Mouse (Mus musculus) mouse embryonic stem cell (cell line): Measurements from ENCODE around the gene Scmh1.

Experiments used
- in situ Hi-C, 2 experiments: fragments of 300-500 bp; cut with MboI; formaldehyde crosslinking; loops; 1 replicate in 1 of 2; 3 replicates in 1 of 2; pipeline ENCODE4 v1.14.3; 2019 to 2020; ENCODE audit warnings: low sequenced_read_pairs in 2 of 2, low pct_unique_long_range_greater_than_20kb in 1 of 2, mixed read lengths in 1 of 2; ENCODE audit not compliant: unreplicated experiment in 1 of 2

The Scmh1 gene

GRCm38 (mm10) chr4:120517335-120517734, 112.3 kb downstream of the Scmh1 start:
- in situ Hi-C loops, result no loop called here

- in situ Hi-C loops, result loop anchor here in 1 of 2 experiments (10.0 kb wide), 1 partner anchor 137 kb away; no protein-coding TSS in a partner anchor
Measured at GRCm38 (mm10) chr4:120521761-120522160, 116.7 kb downstream of the Scmh1 start.

GRCm38 (mm10) chr4:120522351-120522750, 117.3 kb downstream of the Scmh1 start:
- in situ Hi-C loops, result loop anchor here in 1 of 2 experiments (10.0 kb wide), 1 partner anchor 138 kb away; no protein-coding TSS in a partner anchor

GRCm38 (mm10) chr4:120523092-120523491, 118.0 kb downstream of the Scmh1 start:
- in situ Hi-C loops, result loop anchor here in 1 of 2 experiments (10.0 kb wide), 1 partner anchor 138 kb away; no protein-coding TSS in a partner anchor

- in situ Hi-C loops, result loop anchor here in 1 of 2 experiments (10.0 kb wide), 1 partner anchor 143 kb away; no protein-coding TSS in a partner anchor
Measured at GRCm38 (mm10) chr4:120528171-120528570, 123.1 kb downstream of the Scmh1 start.

GRCm38 (mm10) chr4:120531986-120532385, 126.9 kb downstream of the Scmh1 start, which contains the start of gene Slfnl1:
Gene Slfnl1 (plus strand): TSS chr4:120532231.
- in situ Hi-C loops, result no loop called here

- in situ Hi-C loops, result no loop called here
Measured at GRCm38 (mm10) chr4:120538664-120539063, 133.6 kb downstream of the Scmh1 start.

- in situ Hi-C loops, result no loop called here
Measured at GRCm38 (mm10) chr4:120544896-120545295, 139.8 kb downstream of the Scmh1 start.

GRCm38 (mm10) chr4:120556592-120556991, 151.5 kb downstream of the Scmh1 start:
- in situ Hi-C loops, result no loop called here

GRCm38 (mm10) chr4:120565726-120566125, 160.6 kb downstream of the Scmh1 start:
- in situ Hi-C loops, result no loop called here

- in situ Hi-C loops, result no loop called here
Measured at GRCm38 (mm10) chr4:120568005-120568404, 162.9 kb downstream of the Scmh1 start.

GRCm38 (mm10) chr4:120569025-120569424, 163.9 kb downstream of the Scmh1 start:
- in situ Hi-C loops, result no loop called here

GRCm38 (mm10) chr4:120569486-120570437, 164.7 kb downstream of the Scmh1 start, which contains the start of gene Ctps:
Gene Ctps (minus strand): TSS chr4:120570276.
- in situ Hi-C loops, result no loop called here

GRCm38 (mm10) chr4:120570438-120571069, 165.5 kb downstream of the Scmh1 start:
- in situ Hi-C loops, result no loop called here

GRCm38 (mm10) chr4:120571070-120571464, 166.0 kb downstream of the Scmh1 start:
- in situ Hi-C loops, result no loop called here

- in situ Hi-C loops, result no loop called here
Measured at GRCm38 (mm10) chr4:120571691-120572090, 166.6 kb downstream of the Scmh1 start.
